ENCODE assay signal across 7 mouse cellular contexts in the genomic region with DNA sequence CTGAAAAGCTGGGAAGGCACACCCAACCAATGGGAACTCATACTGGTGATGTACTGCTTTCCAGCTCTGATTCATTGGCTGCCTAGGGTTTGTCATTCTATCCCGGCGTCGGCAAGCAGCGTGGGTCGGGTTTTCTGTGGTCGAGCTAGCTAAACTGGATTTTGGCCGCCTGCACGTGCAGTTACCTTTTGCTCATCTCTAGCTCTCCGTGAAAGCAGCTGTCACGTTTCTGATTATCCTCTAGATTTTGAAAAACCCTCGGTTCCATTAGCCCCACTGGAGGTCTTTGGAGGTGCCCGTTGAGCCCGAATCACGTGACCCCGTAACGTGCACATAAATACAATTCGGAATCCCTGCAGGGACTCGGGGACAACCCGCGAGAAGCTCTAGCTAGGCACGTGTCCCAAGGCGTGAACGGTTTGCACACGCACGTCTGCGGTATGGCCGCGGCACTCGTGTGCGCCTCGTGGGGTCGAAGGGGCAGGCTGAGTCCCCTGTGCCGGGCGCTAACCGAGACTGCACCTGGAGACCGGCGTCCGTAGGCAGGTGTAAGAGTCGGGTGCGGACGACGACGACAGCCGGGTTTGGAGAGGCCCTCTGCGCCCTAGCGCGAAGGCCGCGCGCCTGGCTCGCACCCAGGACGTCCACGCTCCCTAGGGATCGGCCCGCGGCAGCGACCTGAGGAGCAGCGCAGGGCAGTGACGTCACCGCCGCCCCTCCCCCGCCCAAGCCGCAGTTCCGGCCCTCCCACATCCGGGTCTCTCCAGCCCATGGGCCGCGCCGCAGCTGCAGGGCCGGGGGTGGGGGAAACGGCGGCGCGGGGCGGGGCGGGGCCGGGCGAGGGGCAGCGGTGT. TPM values are rescaled to one million over a fixed set of nuclear protein-coding genes. Genes with fewer than 3 reads are reported as not detected.
DNase-seq lines count a peak whose midpoint lies in the region; ATAC-seq and TF ChIP-seq lines count a peak whose summit lies in the region.

No protein-coding gene starts in this region.

- H3K4me3 ChIP-seq in cortical plate, adult 2 months (ENCODE audit: insufficient read depth, low read length), result peak overlapping the region; percentile 74

- peak; percentile 86 for TF ChIP-seq POLR2A in cortical plate, adult 2 months (IDR thresholded peaks at IDR 0.05; ENCODE audit: extremely low read depth, insufficient read depth, low read length)

- DNase-seq in adrenal gland, adult (ENCODE audit: inconsistent age in 2 of 2, low spot score in 1 of 2), result peak; percentile 96 to 99
- peak; percentile 88 to 92 for DNase-seq in gastrocnemius, adult 8-10 months (ENCODE audit: low spot score in 2 of 2)
- DNase-seq in induced T-regulatory cell, adult 2 months (ENCODE audit: low read depth), result peak; percentile 95
- DNase-seq in left cerebral cortex, adult 9 months (ENCODE audit: low spot score in 2 of 2), result peak; percentile 85 to 91
- peak; percentile 98 for DNase-seq in right cerebral cortex, postnatal 14 days

- ATAC-seq in megakaryocyte progenitor cell, adult 5-6 weeks (replicated peaks; ENCODE audit: poor library complexity), result peak; percentile 75

- no peak for TF ChIP-seq CTCF in cortical plate, adult 2 months (IDR thresholded peaks at IDR 0.05; ENCODE audit: extremely low read depth, insufficient read depth, low read length)

- peak overlapping the region; percentile 99 for H3K27ac ChIP-seq in cortical plate, adult 2 months (ENCODE audit: insufficient read depth, low read length)

- H3K4me1 ChIP-seq in cortical plate, adult 2 months (ENCODE audit: control insufficient read depth, insufficient read depth, low read length), result peaks cover 2% of the 10 kb centered on the region; the same call in 1 of the 2 replicates

RNA-seq across cellular contexts. Expression of gene Ppm1a, which starts 3.3 kb away (rescaled TPM):
- 187 and 197 TPM in 2 replicates for polyA plus RNA-seq in cortical plate, adult 2 months (2012; rRNA removed)
- 100 to 1,000 TPM; 325 to 385 (median 339) TPM for total RNA-seq in gastrocnemius, adult 8-10 months (2022)
- total RNA-seq in megakaryocyte progenitor cell, adult 5-6 weeks (2015), result 53.5 and 54.8 TPM in 2 replicates
- total RNA-seq in megakaryocyte progenitor cell, adult 5-6 weeks (2017), result 81.4 and 94.7 TPM in 2 replicates

Comparison
In these comparisons a context has a peak if more than half of its experiments do, and no peak if none do; other contexts are left out.
1. Peak in every context shown above with its lines: DNase-seq, ATAC-seq, H3K4me3 ChIP-seq and H3K27ac ChIP-seq.